Mouse (Mus musculus) brain, embryonic 18.5 days (tissue): ENCODE results near the gene Vmn1r208.
"Not testable (repeated sequence)": the region's sequence is repeated elsewhere in the genome, so short reads cannot be mapped to it uniquely, and the experiment has no call there.

Experiments
- DNase-seq: peaks from one replicate; pipeline ENCODE4 v3.0.0-alpha.2; 2012; ENCODE audit warnings: low read depth, low spot score

Gene Vmn1r208

GRCm38 (mm10) chr13:22777300-22777699 is at the start of gene Vmn1r208:
Vmn1r208 (minus strand) TSS chr13:22777400.
- not testable (repeated sequence) for DNase-seq

GRCm38 (mm10) chr13:22821601-22822000 is 44.4 kb upstream of the Vmn1r208 start:
- DNase-seq: not testable (repeated sequence)

GRCm38 (mm10) chr13:22809582-22809981 is 32.4 kb upstream of the Vmn1r208 start, which contains the start of gene Vmn1r209:
Vmn1r209 (minus strand) TSS chr13:22809682.
- not testable (repeated sequence) for DNase-seq

GRCm38 (mm10) chr13:22788096-22788495 is 10.9 kb upstream of the Vmn1r208 start:
- DNase-seq: not testable (repeated sequence)

GRCm38 (mm10) chr13:22784159-22784558 is 7.0 kb upstream of the Vmn1r208 start:
- not testable (repeated sequence) for DNase-seq

GRCm38 (mm10) chr13:22771592-22771991 is 5.6 kb downstream of the Vmn1r208 start:
- not testable (repeated sequence) for DNase-seq

- no peak for DNase-seq
Observed at GRCm38 (mm10) chr13:22747524-22747923, 29.7 kb downstream of the Vmn1r208 start.

GRCm38 (mm10) chr13:22729529-22729928 is 47.7 kb downstream of the Vmn1r208 start, which contains the start of gene Vmn1r207-ps:
Vmn1r207-ps (minus strand) TSS chr13:22729629.
- not testable (repeated sequence) for DNase-seq
